Mouse (Mus musculus): Measurements from ENCODE around the gene Elmo3.

Elmo3 gene

DNA sequence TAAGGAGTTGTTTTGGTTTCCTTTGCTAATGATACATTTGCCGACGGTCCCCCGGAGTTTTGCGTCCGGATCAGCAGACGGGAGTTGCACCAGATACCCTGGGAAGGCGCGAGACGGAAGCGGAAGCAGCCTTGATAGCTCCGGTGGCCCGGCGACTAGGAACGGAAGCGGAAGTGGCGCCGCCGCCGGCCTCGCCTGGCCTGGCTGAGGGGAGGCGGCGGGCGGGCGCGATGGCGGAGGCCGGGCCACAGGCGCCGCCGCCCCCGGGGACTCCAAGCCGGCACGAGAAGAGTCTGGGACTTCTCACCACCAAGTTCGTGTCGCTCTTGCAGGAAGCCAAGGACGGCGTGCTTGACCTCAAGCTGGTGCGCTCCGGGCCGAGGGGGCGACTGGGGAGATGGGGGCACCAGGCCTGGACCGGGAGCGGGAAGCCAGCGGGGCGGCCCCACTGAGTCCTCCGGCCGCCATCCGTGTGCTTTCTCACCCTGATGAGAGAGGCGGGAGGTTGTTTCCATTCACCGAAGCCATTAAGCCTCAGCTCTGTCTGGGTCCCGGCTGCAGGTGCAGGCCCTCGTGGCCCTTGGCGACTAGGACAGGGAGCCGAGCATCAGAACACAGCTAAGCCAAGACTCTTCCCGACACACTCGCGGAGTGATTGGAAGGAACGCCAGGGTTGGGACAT, 7.7 kb upstream of the Elmo3 start, which contains the start of gene E2f4:
E2f4 (plus strand) TSS at position 153 of the 682 bp plus-strand sequence.
- peak; percentile 77 to 79 for DNase-seq (ENCODE audit: low read depth in 1 of 2, low spot score in 2 of 2)

GRCm38 (mm10) chr8:105298351-105299252, 6.8 kb upstream of the Elmo3 start:
- no peak for DNase-seq (ENCODE audit: low read depth in 1 of 2, low spot score in 2 of 2)

DNA sequence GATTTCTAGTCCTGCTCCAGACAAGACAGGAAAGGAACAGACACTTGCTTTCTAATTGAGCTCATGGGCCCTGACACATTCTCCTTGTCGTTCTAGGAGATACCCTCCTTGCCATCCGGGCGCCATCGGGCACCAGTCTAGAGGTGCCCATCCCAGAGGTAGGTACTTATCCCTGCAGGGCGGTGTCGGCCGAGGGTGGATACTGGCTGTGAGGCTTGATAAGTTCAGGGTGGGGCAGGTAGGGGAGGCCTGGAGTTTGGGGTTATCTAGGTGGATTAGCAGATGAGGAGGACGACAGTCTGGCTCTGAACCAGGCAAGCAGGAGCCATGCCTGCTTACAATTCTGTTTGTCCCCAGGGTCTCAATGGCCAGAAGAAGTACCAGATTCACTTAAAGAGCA, 5.4 kb upstream of the Elmo3 start:
- DNase-seq (ENCODE audit: low read depth in 1 of 2, low spot score in 2 of 2): no peak

GRCm38 (mm10) chr8:105303396-105303795, 2.0 kb upstream of the Elmo3 start:
- DNase-seq (ENCODE audit: low read depth in 1 of 2, low spot score in 2 of 2): no peak

GRCm38 (mm10) chr8:105303874-105304273, 1.5 kb upstream of the Elmo3 start:
- DNase-seq (ENCODE audit: low read depth in 1 of 2, low spot score in 2 of 2): no peak

DNA sequence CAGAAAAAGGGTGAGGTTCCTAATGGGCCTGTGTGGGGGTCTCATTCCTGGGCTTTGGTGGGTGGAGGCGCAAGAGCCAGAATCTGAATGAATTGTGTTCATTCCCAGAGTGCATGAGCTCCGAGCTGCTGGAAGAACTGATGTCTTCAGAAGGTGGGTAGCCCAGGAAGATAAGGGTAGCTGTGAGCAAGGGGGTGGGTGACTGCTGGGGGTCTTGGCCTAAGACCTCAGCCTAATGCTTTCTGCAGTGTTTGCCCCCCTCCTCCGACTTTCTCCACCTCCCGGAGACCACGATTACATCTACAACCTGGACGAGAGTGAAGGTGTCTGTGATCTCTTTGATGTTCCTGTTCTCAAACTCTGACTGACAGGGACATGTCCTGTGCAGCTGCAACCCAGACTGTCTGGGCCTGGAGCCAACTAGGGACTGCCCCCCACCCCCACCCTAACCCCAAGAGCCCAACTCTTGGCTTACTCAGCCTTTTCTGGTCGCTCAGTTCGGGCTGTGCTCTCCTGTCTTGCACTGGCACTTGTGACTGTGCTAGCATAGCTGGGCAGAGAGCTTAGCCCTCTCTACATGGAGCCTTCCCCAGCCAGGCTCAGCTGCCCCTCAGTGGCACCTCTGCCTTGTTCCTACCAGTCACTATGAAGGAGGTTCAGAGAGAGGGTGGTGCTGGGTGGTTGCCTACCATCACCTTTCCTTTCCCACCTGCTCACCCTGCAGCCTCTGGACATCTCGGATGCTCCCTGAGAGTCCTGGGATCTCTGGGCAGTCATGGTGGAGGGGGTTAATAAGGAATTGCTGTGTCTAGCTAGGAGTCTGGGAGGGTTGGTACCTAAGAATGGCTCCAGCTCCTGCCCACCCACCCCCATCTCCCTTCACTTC, 833 bp upstream of the Elmo3 start:
- DNase-seq (ENCODE audit: low read depth in 1 of 2, low spot score in 2 of 2): no peak

DNA sequence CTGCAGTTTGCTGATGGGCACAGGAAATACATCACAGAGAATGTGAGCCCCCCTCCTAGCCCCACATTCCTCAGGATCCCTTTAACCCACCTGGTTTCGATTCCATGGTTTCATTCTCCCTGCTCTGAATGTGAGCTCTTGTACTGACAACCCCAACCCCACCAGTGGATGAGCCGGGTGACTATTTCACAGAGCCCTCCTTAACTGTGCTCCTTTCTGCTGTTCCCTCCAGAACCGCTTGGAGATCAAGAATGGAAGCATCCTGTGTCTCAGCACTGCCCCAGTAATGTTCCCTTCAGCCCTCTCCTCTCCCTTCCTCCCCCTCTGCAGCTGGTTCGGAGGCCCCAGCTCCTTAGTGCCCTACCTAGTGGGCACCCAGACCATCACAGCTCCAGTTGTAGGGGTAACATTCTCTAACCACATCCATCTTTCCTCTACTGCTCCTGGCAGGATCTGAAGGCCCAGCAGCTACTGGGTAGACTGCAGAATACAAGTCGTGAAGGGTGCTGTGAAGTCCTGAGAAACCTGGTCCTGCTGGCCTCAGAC, 818 bp downstream of the Elmo3 start:
- no peak for DNase-seq (ENCODE audit: low read depth in 1 of 2, low spot score in 2 of 2)

DNA sequence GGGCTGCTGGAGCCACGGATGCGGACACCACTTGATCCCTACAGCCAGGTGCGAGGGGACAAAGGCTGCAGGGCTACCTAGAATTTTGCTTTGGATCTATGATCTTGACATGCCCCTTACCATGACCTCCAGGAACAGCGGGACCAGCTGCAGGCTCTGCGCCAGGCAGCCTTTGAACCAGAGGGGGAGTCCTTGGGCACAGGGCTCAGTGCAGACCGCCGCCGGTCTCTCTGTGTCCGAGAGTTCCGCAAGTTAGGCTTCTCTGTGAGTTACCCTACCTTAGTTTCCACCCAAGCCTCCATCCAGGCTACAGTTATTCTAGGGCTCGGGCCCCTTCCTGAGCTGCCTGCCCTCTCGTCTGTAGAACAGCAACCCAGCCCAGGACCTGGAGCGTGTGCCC, 2.3 kb downstream of the Elmo3 start:
- DNase-seq (ENCODE audit: low read depth in 1 of 2, low spot score in 2 of 2): no peak

DNA sequence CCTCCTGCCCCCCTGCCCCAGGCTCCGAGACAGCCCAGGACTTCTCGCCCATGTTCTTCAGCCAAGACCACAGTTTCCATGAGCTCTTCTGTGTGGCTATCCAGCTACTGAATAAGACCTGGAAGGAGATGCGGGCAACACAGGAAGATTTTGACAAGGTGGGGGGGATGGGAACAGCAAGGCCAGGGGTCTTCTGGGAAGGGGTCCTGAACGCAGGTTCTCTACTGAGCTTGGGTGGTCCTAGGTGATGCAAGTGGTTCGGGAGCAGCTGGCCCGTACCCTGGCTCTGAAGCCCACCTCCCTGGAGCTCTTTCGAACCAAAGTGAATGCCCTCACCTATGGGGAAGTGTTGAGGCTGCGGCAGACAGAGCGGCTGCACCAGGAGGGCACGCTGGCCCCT, 3.0 kb downstream of the Elmo3 start:
- DNase-seq (ENCODE audit: low read depth in 1 of 2, low spot score in 2 of 2): no peak

- no peak for DNase-seq (ENCODE audit: low read depth in 1 of 2, low spot score in 2 of 2)
These were observed 3.9 kb downstream of the Elmo3 start for GRCm38 (mm10) chr8:105309142-105309847.

- no peak for DNase-seq (ENCODE audit: low read depth in 1 of 2, low spot score in 2 of 2)
These were observed 4.7 kb downstream of the Elmo3 start for GRCm38 (mm10) chr8:105310118-105310517.

- DNase-seq (ENCODE audit: low read depth in 1 of 2, low spot score in 2 of 2): no peak
These were observed 6.3 kb downstream of the Elmo3 start for GRCm38 (mm10) chr8:105311718-105312117.

DNA sequence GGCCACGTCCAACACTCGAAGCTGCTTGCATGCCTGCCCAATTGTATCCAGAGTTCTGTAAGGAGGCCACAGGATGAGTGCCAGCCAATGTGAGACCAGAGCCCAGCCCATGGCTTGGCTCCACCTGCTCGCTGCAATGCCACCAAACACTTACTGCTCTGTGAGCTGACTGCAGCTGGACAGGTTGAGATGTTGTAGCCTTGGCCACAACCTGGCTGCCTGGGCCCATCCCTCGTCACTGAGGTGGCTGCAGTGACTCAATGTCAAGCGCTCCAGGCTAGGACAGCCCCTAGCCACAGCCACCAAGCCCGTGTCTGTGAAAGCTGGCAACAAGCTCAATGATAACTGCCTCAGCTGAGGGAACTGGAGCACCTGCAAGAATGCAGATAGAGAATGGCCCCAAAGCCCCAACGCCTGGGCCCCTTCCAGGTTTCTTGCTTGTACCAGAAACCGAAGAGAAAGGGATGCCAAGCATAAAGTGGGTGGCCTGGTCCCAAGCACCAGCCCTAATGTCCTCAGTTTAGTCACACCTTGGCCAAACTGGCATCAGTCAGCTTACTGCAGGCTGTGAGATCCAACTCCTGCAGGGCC, 7.6 kb downstream of the Elmo3 start:
- DNase-seq (ENCODE audit: low read depth in 1 of 2, low spot score in 2 of 2): no peak

DNA sequence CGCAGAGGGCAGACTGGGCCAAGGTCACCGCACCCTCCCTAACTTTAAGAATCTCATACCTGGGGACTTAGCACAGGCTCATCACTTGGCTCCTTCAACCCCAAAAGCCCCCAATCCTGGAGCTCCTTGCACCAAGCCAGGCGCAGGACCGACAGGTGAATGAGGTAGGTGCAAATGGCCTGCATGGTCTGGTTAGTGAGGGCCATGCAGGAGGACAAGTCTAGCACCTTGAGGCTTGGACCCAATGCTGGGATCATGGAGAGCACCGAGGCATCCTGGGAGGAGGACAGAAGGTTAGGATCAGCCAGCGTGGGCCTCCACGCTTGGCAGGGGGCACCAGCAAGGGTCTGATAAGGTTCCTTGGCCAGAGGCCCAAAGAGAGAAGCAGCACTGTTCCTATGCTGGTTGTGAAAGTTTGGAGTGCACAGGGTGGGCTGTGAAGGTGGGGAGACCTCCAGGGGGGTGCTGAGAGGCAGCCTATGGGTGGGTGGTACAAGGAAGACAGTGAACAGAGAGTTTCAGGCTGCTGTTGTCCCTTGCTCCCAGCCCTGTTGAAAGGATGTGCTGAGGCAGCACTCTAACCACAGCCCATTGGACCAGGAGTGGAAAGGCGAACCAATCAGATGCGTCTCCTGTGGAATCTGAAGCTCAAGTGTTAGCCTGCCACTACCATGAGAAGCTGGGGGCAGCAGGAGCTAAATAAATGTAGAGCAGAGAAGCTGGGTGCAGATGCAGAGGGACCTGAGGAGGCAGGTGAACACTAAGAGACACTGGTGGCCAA, 8.4 kb downstream of the Elmo3 start:
- no peak for DNase-seq (ENCODE audit: low read depth in 1 of 2, low spot score in 2 of 2)

- no peak for DNase-seq (ENCODE audit: low read depth in 1 of 2, low spot score in 2 of 2)
These were observed 9.8 kb downstream of the Elmo3 start for GRCm38 (mm10) chr8:105315073-105315769.

DNA sequence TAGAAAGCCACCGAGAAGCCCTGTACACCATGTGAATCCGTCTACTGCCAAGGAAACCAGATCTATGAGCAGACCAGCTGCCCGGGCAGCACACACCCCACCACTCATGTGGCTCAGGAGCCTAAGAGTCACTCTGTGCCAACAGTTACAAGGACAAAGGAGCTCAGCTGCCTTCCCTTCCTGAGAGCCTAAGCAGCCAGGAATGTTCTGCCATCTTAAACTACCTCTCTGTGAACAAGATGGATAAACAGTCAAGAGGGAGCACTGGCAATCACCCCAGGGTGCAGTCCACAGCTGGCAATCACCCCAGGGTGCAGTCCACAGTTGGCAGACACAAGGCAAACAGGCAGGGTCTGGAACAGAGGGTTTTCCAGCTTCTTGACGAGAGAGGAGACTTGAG, 12.5 kb downstream of the Elmo3 start:
- no peak for DNase-seq (ENCODE audit: low read depth in 1 of 2, low spot score in 2 of 2)

DNA sequence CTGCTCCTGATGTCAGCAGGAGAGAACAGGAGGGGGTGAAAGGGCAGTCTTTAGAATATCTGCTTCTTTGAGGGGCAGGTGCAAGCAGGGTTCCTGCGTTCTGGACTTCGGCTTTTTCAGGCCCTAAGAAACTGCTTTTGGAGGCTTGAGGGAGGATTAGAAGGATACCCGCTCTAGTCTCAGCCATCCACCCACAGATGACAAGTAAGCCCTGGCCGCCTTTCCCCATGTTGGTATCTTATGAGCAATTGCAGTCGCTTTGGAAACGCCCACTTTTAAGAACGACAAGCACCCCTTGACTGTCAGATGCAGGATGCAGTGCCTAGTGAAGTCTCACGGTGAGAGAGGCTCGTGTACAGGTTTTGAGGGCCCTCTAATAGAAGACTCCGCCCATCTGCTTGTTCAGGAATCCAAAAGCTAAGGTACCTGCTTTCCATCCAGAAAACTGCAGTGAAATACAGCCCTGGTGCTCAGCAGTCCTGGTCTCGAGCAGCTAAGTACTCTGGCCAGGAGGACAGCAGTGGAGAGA, 13.3 kb downstream of the Elmo3 start:
- DNase-seq (ENCODE audit: low read depth in 1 of 2, low spot score in 2 of 2): no peak

- no peak for DNase-seq (ENCODE audit: low read depth in 1 of 2, low spot score in 2 of 2)
These were observed 17.8 kb downstream of the Elmo3 start for GRCm38 (mm10) chr8:105323183-105323582.
